Mouse (Mus musculus) adrenal gland, adult 2 months (tissue): ENCODE measurements around the gene Rph3a. TPM values are rescaled to one million over a fixed set of nuclear protein-coding genes. Genes with fewer than 3 reads are reported as not detected.
"Not testable (repeated sequence)": the region's sequence is repeated elsewhere in the genome, so short reads cannot be mapped to it uniquely, and the experiment has no call there.

Experiments used
- DNase-seq: peaks from one replicate; pipeline ENCODE4 v3.0.0; 2021
- polyA plus RNA-seq: library from polyadenylated mRNA; depleted of rRNA; stranded (reverse); fragments of >200 nt; gene quantifications from 2 replicates; pipeline ENCODE4 v1.2.3, GENCODE M21; 2012; rRNA removed
- total RNA-seq, 2 experiments: library from RNA; stranded (reverse); gene quantifications; 2 replicates each; pipeline ENCODE4 v1.2.3; 2021

Gene Rph3a
- total and polyA plus RNA-seq, 3 experiments = 2.4 to 4.6 (median 3.7) TPM

GRCm38 (mm10) chr5:120908196-120908920 is 101.5 kb downstream of the Rph3a start:
- no peak for DNase-seq

GRCm38 (mm10) chr5:120906791-120907733 is 102.8 kb downstream of the Rph3a start, which contains the start of gene Oas1a:
Gene Oas1a, minus strand, starts transcription at chr5:120907521.
- peak; percentile 26 for DNase-seq

- DNase-seq = no peak
Observed at GRCm38 (mm10) chr5:120902056-120902455, 107.8 kb downstream of the Rph3a start.

GRCm38 (mm10) chr5:120900666-120901065 is 109.2 kb downstream of the Rph3a start:
- DNase-seq = no peak

DNA sequence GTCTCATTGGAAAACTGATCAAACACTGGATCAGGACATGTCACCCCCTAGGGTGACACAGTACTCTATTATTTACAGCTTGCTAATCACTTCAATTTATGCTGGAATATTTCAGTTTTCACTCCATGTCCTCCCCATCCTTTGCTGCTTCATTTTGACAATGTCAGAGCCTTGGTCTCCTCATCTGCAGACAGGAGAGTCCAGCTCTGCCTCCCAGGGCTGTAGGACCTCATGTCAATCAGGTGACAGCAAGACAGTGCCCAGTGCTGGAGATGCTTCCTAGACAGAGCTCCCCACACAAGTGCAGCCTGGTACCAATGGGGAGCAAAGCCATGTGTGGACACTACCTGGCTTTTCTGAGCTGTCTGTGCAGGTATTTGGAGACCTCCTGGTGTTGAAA is 111.2 kb downstream of the Rph3a start:
- no peak for DNase-seq

GRCm38 (mm10) chr5:120898307-120898706 is 111.6 kb downstream of the Rph3a start:
- no peak for DNase-seq

- no peak for DNase-seq
Observed at GRCm38 (mm10) chr5:120895231-120895900, 114.5 kb downstream of the Rph3a start.

- not testable (repeated sequence) for DNase-seq
Observed at GRCm38 (mm10) chr5:120894692-120895091, 115.2 kb downstream of the Rph3a start.

DNA sequence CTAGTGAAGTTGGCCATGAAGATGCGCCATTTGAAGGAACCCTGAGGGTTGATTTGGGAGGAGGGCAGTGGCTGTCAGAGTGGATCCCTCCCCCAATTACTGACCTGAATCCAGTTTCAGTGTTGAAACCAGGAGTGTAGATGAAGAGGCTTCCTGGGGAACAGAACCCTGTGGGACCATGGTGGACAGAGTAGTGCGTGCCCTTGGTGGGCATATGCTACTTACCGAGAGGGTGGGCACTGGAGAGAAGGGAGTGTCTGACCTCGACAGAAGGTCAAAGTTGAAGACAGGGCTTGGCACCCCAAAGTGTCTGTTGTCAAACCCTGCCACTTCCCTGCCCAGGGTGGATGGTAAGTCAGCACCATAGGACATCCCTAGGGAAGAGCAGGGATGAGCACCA is 116.0 kb downstream of the Rph3a start:
- not testable (repeated sequence) for DNase-seq

GRCm38 (mm10) chr5:120892243-120892660 is 117.6 kb downstream of the Rph3a start:
- DNase-seq = no peak

GRCm38 (mm10) chr5:120891566-120892242 is 118.2 kb downstream of the Rph3a start:
- DNase-seq = not testable (repeated sequence)

DNA sequence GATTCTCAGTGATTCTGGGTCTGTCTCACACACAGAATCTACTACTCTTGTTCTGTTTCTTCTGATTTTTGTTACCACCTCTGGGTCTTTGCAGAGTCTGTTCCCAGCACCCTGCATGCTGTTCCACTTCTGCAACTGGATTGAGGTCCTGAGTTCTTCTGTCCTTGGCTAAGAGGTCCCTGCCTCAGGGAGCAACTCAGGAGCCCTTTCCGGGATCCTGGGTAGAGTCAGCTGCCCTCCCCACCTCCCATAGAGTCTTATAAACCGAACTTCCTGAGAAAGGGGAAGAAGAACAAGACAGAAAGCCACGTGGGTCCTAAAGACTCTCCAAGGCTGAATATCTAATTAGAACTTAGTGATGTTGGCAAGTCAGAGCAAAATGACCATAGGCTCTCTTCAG is 118.9 kb downstream of the Rph3a start:
- DNase-seq = no peak

Other genes starting within 250 kb of the Rph3a start
- gene Oas3, start 232.4 kb downstream of the Rph3a start, total RNA-seq = under 1 TPM; 0.31 to 0.72 TPM
- 1.5 and 1.6 TPM in 2 replicates for gene Oas3, start 232.4 kb downstream of the Rph3a start, polyA plus RNA-seq
- gene Oas1e, start 214.6 kb downstream of the Rph3a start, total RNA-seq = not detected
- gene Oas1e, start 214.6 kb downstream of the Rph3a start, polyA plus RNA-seq = not detected in 2 replicates
- under 1 TPM; 0.49 to 0.97 TPM for gene Oas1c, start 197.6 kb downstream of the Rph3a start, total RNA-seq
- gene Oas1c, start 197.6 kb downstream of the Rph3a start, polyA plus RNA-seq = 1.0 and 2.8 TPM in 2 replicates
- not detected for gene Oas1f, start 162.7 kb downstream of the Rph3a start, total RNA-seq
- gene Oas1f, start 162.7 kb downstream of the Rph3a start, polyA plus RNA-seq = not detected in 2 replicates
- not detected for gene Oas1h, start 148.7 kb downstream of the Rph3a start, total RNA-seq
- gene Oas1h, start 148.7 kb downstream of the Rph3a start, polyA plus RNA-seq = not detected in 2 replicates
- gene Oas1g, start 122.5 kb downstream of the Rph3a start, total RNA-seq = 1 to 10 TPM in 1 of 2 experiments, under 1 TPM in 1; 0.66 to 1.1 TPM
- gene Oas1g, start 122.5 kb downstream of the Rph3a start, polyA plus RNA-seq = 2.5 and 2.7 TPM in 2 replicates
- 1 to 10 TPM; 3.2 to 3.6 TPM for gene Oas1a, start 102.6 kb downstream of the Rph3a start, total RNA-seq
- gene Oas1a, start 102.6 kb downstream of the Rph3a start, polyA plus RNA-seq = 8.5 and 8.9 TPM in 2 replicates
- not detected for gene Oas1d, start 95.6 kb downstream of the Rph3a start, total RNA-seq
- gene Oas1d, start 95.6 kb downstream of the Rph3a start, polyA plus RNA-seq = not detected in 2 replicates
- gene Ptpn11, start 181.3 kb upstream of the Rph3a start, total RNA-seq = 100 to 1,000 TPM in 1 of 2 experiments, 10 to 100 TPM in 1; 97.6 to 121 TPM
- 24.4 and 26.2 TPM in 2 replicates for gene Ptpn11, start 181.3 kb upstream of the Rph3a start, polyA plus RNA-seq
- 1,000 to 10,000 TPM; 1,030 to 1,071 TPM for gene Rpl6, start 194.4 kb upstream of the Rph3a start, total RNA-seq
- 157 and 194 TPM in 2 replicates for gene Rpl6, start 194.4 kb upstream of the Rph3a start, polyA plus RNA-seq
- 10 to 100 TPM; 14.5 to 22.7 TPM for gene Hectd4, start 210.1 kb upstream of the Rph3a start, total RNA-seq
- 14.3 and 16.1 TPM in 2 replicates for gene Hectd4, start 210.1 kb upstream of the Rph3a start, polyA plus RNA-seq